Mouse (Mus musculus) embryonic facial prominence, embryonic 12.5 days (tissue): ENCODE measurements at regions not wholly inside any gene's neighbourhood (a gene's known extent, or its start where the extent isn't known, plus 50 kb on each side); places are given as distances from the start of the nearest gene placed in this dataset.

Experiments used
- ATAC-seq: fragments of 200-750 bp; cut with Nextera tagmentation; 2 replicates; pipeline ENCODE4 v1.8.0; 2017; ENCODE audit not compliant: insufficient number of reproducible peaks, insufficient read depth, low FRiP score, low TSS enrichment
- H3K27ac ChIP-seq: fragments of 300-500 bp; sonication (generic); 2 replicates; pipeline ENCODE4 v1.5.1; 2016; ENCODE audit warnings: mild to moderate bottlenecking
- H3K27me3 ChIP-seq: fragments of 300-500 bp; sonication (generic); 2 replicates; pipeline ENCODE4 v1.6.1; 2016; ENCODE audit warnings: mild to moderate bottlenecking, moderate library complexity
- H3K36me3 ChIP-seq: fragments of 300-500 bp; sonication (generic); 2 replicates; pipeline ENCODE4 v1.6.1; 2016; ENCODE audit warnings: mild to moderate bottlenecking
- H3K4me1 ChIP-seq: fragments of 300-500 bp; sonication (generic); 2 replicates; pipeline ENCODE4 v1.6.1; 2016
- H3K4me2 ChIP-seq: fragments of 300-500 bp; sonication (generic); replicated peaks from 2 replicates; pipeline ENCODE4 v1.6.1; 2016; ENCODE audit warnings: mild to moderate bottlenecking, moderate library complexity
- H3K4me3 ChIP-seq: fragments of 300-500 bp; sonication (generic); 2 replicates; pipeline ENCODE4 v1.5.1; 2016; ENCODE audit warnings: mild to moderate bottlenecking
- H3K9ac ChIP-seq: fragments of 300-500 bp; sonication (generic); 2 replicates; pipeline ENCODE4 v1.6.1; 2016; ENCODE audit warnings: mild to moderate bottlenecking, moderate library complexity
- H3K9me3 ChIP-seq: fragments of 300-500 bp; sonication (generic); 2 replicates; pipeline ENCODE4 v1.6.1; 2016; ENCODE audit warnings: mild to moderate bottlenecking, moderate library complexity
- WGBS: fragments of 180-500 bp; shearing (Covaris S2); methylation state at CpG from one replicate; pipeline ENCODE4 v1.1.7; 2016; 5-methylcytosine and 5-hydroxymethylcytosine counted together

DNA sequence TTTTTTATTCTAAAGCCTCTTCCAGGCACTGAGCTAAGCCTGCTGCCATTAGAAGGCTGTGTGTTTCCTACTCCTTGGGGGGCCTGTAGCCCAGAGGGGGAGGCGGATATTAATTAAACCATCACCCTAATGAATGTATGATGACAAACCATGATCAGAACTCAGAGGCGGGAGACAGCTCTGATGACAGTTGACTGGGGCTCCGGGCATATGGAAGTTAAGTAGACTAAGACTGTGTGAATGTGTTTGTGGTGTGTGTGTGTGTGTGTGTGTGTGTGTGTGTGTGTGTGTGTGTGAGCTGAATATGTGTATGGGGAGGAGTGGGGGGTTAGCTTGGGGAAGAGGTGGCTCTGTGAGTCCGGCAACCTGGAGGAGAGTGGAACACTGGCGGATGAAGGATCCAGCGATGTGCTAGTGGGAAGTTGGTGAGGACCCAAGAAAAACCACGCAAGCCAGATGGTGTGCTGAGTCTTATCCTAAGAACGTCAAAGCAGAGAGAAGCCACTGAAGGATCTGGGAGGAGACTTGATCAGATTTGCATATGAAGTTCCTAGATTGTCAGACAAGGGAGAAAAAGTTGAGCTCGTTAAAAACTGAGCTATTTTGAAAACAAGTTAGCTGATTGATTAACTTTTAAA is 256.7 kb downstream of the Lmx1a start:
- no peak overlapping the region for H3K27ac ChIP-seq
- WGBS, result 63% methylated on average over 9 of the region's 9 CpGs
- H3K9ac ChIP-seq, result no peak overlapping the region
- no peak overlapping the region for H3K4me2 ChIP-seq
- no peaks in the 10 kb centered on the region for H3K27me3 ChIP-seq
- H3K36me3 ChIP-seq, result no peaks in the 10 kb centered on the region
- H3K4me1 ChIP-seq, result peaks cover 3% of the 10 kb centered on the region; the same call in 1 of the 2 replicates
- ATAC-seq, result no peak
- H3K9me3 ChIP-seq, result no peaks in the 10 kb centered on the region
- no peak overlapping the region for H3K4me3 ChIP-seq

DNA sequence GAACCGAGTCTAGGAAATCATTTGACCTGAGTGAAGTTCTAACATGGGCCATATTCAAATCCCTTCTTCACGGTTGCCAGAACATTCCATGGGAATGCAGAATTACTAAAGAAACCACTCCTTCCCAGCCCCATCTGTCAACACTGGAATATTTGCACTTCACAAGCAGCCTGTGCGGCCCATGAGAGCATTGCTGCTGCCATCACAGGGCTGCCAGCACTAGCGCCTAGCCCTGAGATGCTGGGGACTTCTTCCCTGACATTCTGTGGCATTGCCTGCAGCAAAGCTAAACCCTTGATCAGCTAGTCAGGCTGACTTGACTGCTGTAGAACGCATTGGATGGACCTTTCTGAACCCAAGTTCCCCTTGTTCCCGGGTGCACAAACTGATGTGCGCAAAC is 258.8 kb downstream of the Lmx1a start:
- Histone ChIP-seq H3K4me2 (no peak overlapping the region), H3K36me3 (no peaks in the 10 kb centered on the region), H3K9me3 (no peaks in the 10 kb centered on the region), H3K27ac (no peak overlapping the region), H3K27me3 (no peaks in the 10 kb centered on the region), H3K4me1 (no peaks in the 10 kb centered on the region), H3K4me3 (no peak overlapping the region), H3K9ac (no peak overlapping the region)
- WGBS, result 81% methylated on average over 7 of the region's 7 CpGs
- no peak for ATAC-seq

- no peaks in the 10 kb centered on the region for H3K36me3 ChIP-seq
- H3K9ac ChIP-seq, result no peak overlapping the region
- no peaks in the 10 kb centered on the region for H3K4me1 ChIP-seq
- H3K27ac ChIP-seq, result no peak overlapping the region
- H3K4me2 ChIP-seq, result no peak overlapping the region
- H3K27me3 ChIP-seq, result no peaks in the 10 kb centered on the region
- no peak overlapping the region for H3K4me3 ChIP-seq
- H3K9me3 ChIP-seq, result no peaks in the 10 kb centered on the region
- no peak for ATAC-seq
These were observed 262.7 kb downstream of the Lmx1a start for GRCm38 (mm10) chr1:167951717-167952116.

GRCm38 (mm10) chr1:167958531-167958930 is 269.5 kb downstream of the Lmx1a start:
- Histone ChIP-seq H3K27me3 (no peaks in the 10 kb centered on the region), H3K9ac (no peak overlapping the region), H3K36me3 (no peaks in the 10 kb centered on the region), H3K4me2 (no peak overlapping the region), H3K27ac (no peak overlapping the region), H3K4me1 (no peaks in the 10 kb centered on the region), H3K4me3 (no peak overlapping the region), H3K9me3 (no peaks in the 10 kb centered on the region)
- no peak for ATAC-seq
- 97% methylated on average over 6 of the region's 6 CpGs for WGBS

DNA sequence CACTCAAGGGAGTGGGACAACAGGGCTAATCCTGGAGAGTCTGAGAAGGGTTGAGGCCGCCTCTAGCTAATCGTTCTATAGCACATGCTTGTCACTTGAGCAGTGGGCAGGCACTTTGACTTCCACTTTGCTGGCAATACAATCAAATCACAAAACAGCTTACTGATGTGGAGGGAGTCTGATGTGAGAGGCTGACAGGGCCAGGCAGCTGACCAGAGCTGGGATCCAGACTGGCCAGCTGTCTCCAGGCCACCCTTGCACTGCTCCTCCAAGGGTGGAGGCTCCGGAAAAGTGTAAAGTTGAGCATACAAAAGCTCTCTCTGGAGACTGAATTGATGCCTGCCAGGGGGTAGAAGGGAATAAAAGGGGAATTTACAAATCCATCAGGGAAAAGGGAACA is 280.5 kb downstream of the Lmx1a start:
- Histone ChIP-seq H3K36me3 (no peaks in the 10 kb centered on the region), H3K4me1 (no peaks in the 10 kb centered on the region), H3K9ac (no peak overlapping the region), H3K4me3 (no peak overlapping the region), H3K27ac (no peak overlapping the region), H3K9me3 (no peaks in the 10 kb centered on the region), H3K4me2 (no peak overlapping the region), H3K27me3 (no peaks in the 10 kb centered on the region)
- ATAC-seq, result no peak
- WGBS, result 60% methylated on average over 3 of the region's 3 CpGs

DNA sequence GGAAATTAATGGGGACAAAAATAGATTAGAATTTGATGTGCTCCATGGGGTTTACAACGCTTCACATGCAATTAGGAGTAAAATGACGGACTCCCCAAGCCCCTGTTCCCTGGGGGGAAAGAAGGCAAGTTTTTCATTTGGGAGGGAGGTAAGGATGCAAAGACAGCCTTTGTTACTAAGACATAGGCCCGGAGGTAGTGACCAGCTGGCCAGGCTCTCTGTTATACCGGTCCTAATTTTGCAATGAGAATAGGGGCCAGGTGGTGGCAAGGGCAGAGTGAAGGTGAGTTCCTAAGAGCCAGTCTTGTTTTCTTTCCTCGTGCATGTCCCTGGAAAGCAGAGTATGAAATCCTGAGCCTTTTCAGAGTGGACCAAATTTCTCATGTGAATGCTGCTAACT is 280.9 kb downstream of the Lmx1a start:
- no peaks in the 10 kb centered on the region for H3K27me3 ChIP-seq
- ATAC-seq, result no peak
- 56% methylated on average over 5 of the region's 5 CpGs for whole genome bisulfite sequencing

GRCm38 (mm10) chr1:167976708-167977107 is 287.7 kb downstream of the Lmx1a start:
- WGBS, result 71% methylated on average over 3 of the region's 3 CpGs
- Histone ChIP-seq H3K27ac (no peak overlapping the region), H3K9me3 (no peaks in the 10 kb centered on the region), H3K4me3 (no peak overlapping the region), H3K4me1 (no peaks in the 10 kb centered on the region), H3K9ac (no peak overlapping the region), H3K36me3 (no peaks in the 10 kb centered on the region), H3K27me3 (no peaks in the 10 kb centered on the region), H3K4me2 (no peak overlapping the region)
- no peak for ATAC-seq

More for the DNA sequence above, 280.9 kb downstream of the Lmx1a start:
- H3K36me3 ChIP-seq, result no peaks in the 10 kb centered on the region
- H3K4me2 ChIP-seq, result no peak overlapping the region
- no peak overlapping the region for H3K9ac ChIP-seq
- H3K9me3 ChIP-seq, result no peaks in the 10 kb centered on the region
- H3K27ac ChIP-seq, result no peak overlapping the region
- H3K4me3 ChIP-seq, result no peak overlapping the region
- H3K4me1 ChIP-seq, result no peaks in the 10 kb centered on the region

DNA sequence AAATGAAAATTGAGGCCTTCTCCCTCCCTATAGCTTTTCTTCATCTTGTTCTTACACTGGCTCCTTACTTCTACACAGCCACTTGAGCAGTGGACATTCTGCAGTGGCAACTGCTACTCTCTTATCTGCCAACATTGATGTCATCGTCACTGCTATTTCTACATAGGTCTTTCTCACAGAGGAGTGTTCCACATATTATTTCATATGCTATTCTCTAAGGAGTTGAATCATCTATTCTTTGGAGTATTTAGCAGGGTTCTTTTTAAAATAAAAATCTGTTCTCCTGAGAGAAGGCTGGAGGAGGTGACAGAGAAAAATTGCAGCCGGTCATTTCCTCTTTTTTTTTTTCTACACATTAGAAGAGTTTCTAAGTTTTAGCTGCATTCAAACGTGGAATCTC is 290.1 kb downstream of the Lmx1a start:
- Histone ChIP-seq H3K4me3 (no peak overlapping the region), H3K36me3 (no peaks in the 10 kb centered on the region), H3K27me3 (no peaks in the 10 kb centered on the region), H3K4me2 (no peak overlapping the region), H3K4me1 (no peaks in the 10 kb centered on the region), H3K9ac (no peak overlapping the region), H3K27ac (no peak overlapping the region), H3K9me3 (no peaks in the 10 kb centered on the region)
- no peak for ATAC-seq
- 81% methylated on average over 3 of the region's 3 CpGs for WGBS

- no peak for ATAC-seq
- 86% methylated on average over 5 of the region's 5 CpGs for WGBS
- no peak overlapping the region for H3K4me3 ChIP-seq
- H3K9ac ChIP-seq, result no peak overlapping the region
- H3K27ac ChIP-seq, result no peak overlapping the region
- no peaks in the 10 kb centered on the region for H3K9me3 ChIP-seq
- H3K36me3 ChIP-seq, result no peaks in the 10 kb centered on the region
- no peaks in the 10 kb centered on the region for H3K4me1 ChIP-seq
- H3K4me2 ChIP-seq, result no peak overlapping the region
- no peaks in the 10 kb centered on the region for H3K27me3 ChIP-seq
These were observed 290.6 kb downstream of the Lmx1a start for GRCm38 (mm10) chr1:167979588-167979987.

DNA sequence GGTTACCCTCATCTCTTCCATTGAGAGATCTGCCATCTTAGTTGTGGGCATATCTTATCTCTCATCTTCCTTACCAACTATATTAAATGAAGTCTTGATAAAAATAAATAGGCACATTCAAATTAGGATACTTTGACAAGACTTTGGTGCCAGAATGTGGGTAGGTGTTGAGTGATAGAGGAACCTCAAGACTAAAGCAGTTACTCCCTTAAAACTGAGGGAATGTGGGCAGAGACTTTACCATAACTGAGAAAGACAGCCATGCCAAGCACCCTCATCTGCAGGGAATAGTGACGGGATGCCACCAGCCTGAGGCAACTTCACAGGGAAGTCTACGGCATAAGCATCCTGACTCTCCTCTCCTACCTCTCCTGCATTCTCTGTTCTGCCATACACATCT is 292.3 kb downstream of the Lmx1a start:
- Histone ChIP-seq H3K36me3 (no peaks in the 10 kb centered on the region), H3K27me3 (no peaks in the 10 kb centered on the region), H3K4me3 (no peak overlapping the region), H3K9ac (no peak overlapping the region), H3K4me2 (no peak overlapping the region), H3K4me1 (no peaks in the 10 kb centered on the region), H3K27ac (no peak overlapping the region), H3K9me3 (no peaks in the 10 kb centered on the region)
- WGBS, result 85% methylated on average over 2 of the region's 2 CpGs
- ATAC-seq, result no peak

GRCm38 (mm10) chr1:168007456-168007855 is 318.4 kb downstream of the Lmx1a start:
- no peak overlapping the region for H3K27ac ChIP-seq
- H3K4me1 ChIP-seq, result no peaks in the 10 kb centered on the region
- H3K36me3 ChIP-seq, result no peaks in the 10 kb centered on the region
- WGBS, result 77% methylated on average over 3 of the region's 3 CpGs
- H3K27me3 ChIP-seq, result no peaks in the 10 kb centered on the region
- no peak overlapping the region for H3K4me3 ChIP-seq
- ATAC-seq, result no peak
- no peak overlapping the region for H3K4me2 ChIP-seq
- H3K9ac ChIP-seq, result no peak overlapping the region
- no peaks in the 10 kb centered on the region for H3K9me3 ChIP-seq

DNA sequence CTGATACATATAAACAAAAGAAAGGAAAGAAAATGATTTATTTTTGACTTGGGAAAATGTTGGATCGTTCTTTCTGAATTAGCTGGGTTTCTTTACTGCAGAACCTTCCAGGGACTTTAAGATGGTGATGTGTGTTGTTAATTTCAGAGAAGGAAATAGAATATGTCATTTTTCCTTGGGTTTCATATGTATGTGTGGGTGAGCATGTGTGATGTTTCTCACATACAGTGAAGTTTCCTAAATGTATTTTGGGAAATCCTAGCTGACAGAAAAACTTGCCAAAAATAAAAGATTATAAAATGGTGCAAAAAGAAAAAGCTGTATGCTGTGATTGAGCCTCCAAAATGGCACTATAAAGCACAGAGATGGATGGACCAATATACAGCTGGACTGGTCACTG is 319.2 kb downstream of the Lmx1a start:
- Histone ChIP-seq H3K27me3 (no peaks in the 10 kb centered on the region), H3K4me3 (no peak overlapping the region), H3K36me3 (no peaks in the 10 kb centered on the region), H3K9me3 (no peaks in the 10 kb centered on the region), H3K27ac (no peak overlapping the region), H3K4me2 (no peak overlapping the region), H3K9ac (no peak overlapping the region), H3K4me1 (no peaks in the 10 kb centered on the region)
- 90% methylated on average over 1 of the region's 1 CpGs for WGBS
- ATAC-seq, result no peak

DNA sequence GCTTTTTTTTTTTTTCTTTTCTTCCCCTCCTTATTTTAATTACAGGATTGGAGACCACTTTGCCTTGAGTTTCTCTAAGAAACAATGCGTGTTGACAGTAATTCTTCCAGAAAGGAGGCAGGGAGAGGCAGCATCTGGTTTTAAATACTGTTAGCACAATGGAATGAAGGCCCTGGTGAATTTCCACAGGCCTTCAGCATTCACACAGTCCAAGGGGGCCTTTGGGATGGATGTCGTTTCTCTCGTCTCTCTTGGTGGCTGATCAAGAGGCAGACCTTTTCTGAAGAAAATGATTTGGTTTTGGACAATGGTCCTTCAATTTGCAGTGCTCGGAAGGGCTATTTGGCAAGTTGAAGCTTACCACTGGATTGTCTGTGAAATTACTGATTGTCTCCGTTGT is 321.4 kb downstream of the Lmx1a start:
- H3K36me3 ChIP-seq, result no peaks in the 10 kb centered on the region
- no peaks in the 10 kb centered on the region for H3K9me3 ChIP-seq
- H3K4me1 ChIP-seq, result no peaks in the 10 kb centered on the region
- no peak overlapping the region for H3K27ac ChIP-seq
- no peak overlapping the region for H3K4me3 ChIP-seq
- no peaks in the 10 kb centered on the region for H3K27me3 ChIP-seq
- H3K4me2 ChIP-seq, result no peak overlapping the region
- 60% methylated on average over 5 of the region's 5 CpGs for WGBS
- no peak for ATAC-seq
- H3K9ac ChIP-seq, result no peak overlapping the region
